Mouse (Mus musculus): ENCODE measurements around the gene Slc25a39. TPM values are rescaled to one million over a fixed set of nuclear protein-coding genes. Genes with fewer than 3 reads are reported as not detected.

The Slc25a39 gene
- polyA plus RNA-seq, 1 experiment, result 290 TPM

DNA sequence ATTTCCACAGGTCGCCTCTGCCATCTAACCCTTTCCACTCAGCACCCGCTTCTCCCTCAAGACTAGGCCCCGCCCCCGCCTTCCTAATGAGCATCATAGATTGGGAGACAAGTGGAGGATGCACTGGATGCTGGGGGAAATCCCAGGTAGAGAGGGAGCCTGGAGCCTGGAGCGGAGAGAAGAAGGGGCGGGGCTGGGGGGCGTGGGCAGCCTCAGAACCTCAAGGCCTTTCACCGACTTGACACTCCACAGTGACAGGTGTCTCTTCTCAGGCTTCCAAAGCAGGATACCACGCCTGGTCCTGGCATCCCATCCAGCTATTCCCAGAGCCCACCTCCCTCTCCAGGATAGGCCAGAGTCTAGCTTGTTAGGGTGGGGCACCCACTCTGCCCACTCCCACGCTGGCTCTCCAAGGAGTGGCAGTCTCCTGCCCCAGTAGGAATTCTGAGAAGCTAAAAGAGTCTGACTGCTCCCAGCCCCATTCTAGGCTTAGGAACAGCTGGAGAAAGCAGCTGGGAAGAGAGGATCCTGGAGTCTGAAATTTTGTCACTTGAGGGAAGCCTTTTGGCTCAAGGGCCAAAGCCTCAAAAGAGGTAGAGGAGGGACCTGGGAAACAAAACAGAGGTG, 37.6 kb upstream of the Slc25a39 start:
- Histone ChIP-seq H3K4me3 (replicated peaks; ENCODE audit: extremely low read depth, low read depth, low read length) (no peak overlapping the region), H3K4me1 (ENCODE audit: control insufficient read depth, insufficient read depth, low read length) (peaks cover 11% of the 10 kb centered on the region)
- DNase-seq, result no peak
- TF ChIP-seq CTCF (IDR thresholded peaks at IDR 0.05; ENCODE audit: insufficient read depth, low read length), result no peak
- TF ChIP-seq POLR2A (IDR thresholded peaks at IDR 0.05; ENCODE audit: borderline replicate concordance, extremely low read depth, low read depth, low read length), result no peak
- 34% methylated on average over 10 of the region's 10 CpGs for WGBS

DNA sequence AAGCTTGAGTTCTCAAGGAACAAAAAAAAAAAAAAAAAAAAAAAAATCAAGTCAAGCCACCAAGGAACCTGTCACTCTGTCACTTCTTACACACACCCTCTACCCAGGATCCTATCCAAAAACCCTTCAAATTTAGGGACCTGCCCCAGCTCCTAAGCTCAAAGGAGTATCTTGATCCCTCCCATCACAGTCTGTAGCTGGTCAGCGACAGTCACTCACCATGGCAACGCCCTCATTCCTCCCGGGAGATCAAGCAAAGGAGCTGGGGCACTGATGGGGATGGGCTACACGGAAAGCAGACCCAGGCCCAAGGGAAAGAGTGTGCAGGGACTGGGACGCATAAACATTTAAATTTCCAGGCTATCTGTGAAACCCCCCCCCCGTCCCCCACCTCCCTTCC, 37.0 kb upstream of the Slc25a39 start:
- no peak for DNase-seq
- Histone ChIP-seq H3K4me1 (ENCODE audit: control insufficient read depth, insufficient read depth, low read length) (peaks cover 11% of the 10 kb centered on the region), H3K4me3 (replicated peaks; ENCODE audit: extremely low read depth, low read depth, low read length) (no peak overlapping the region)
- WGBS, result 45% methylated on average over 6 of the region's 6 CpGs
- TF ChIP-seq POLR2A (IDR thresholded peaks at IDR 0.05; ENCODE audit: borderline replicate concordance, extremely low read depth, low read depth, low read length), result no peak
- no peak for TF ChIP-seq CTCF (IDR thresholded peaks at IDR 0.05; ENCODE audit: insufficient read depth, low read length)

DNA sequence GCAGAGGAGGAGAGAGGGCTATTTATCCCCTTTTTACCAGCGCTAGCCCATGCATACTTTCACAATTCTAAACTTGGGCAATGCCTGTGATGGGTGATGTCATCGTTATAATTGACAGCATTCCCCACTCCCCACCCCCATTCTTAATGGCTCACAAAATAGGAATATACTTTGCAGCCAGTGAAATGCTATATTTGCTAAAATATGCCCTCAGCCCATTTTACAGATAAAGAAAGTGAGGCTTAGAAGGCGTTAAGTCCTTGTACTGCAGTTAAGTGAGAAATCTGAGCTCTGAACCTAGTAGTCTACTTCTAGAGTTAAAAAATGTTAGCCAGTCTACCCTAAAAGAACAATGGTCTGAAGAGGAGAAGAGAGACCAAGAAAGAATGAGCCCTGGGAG, 36.6 kb upstream of the Slc25a39 start:
- Histone ChIP-seq H3K4me1 (ENCODE audit: control insufficient read depth, insufficient read depth, low read length) (peaks cover 11% of the 10 kb centered on the region), H3K4me3 (replicated peaks; ENCODE audit: extremely low read depth, low read depth, low read length) (no peak overlapping the region)
- 63% methylated on average over 3 of the region's 3 CpGs for WGBS
- no peak for DNase-seq
- TF ChIP-seq CTCF (IDR thresholded peaks at IDR 0.05; ENCODE audit: insufficient read depth, low read length), result no peak
- TF ChIP-seq POLR2A (IDR thresholded peaks at IDR 0.05; ENCODE audit: borderline replicate concordance, extremely low read depth, low read depth, low read length), result no peak

DNA sequence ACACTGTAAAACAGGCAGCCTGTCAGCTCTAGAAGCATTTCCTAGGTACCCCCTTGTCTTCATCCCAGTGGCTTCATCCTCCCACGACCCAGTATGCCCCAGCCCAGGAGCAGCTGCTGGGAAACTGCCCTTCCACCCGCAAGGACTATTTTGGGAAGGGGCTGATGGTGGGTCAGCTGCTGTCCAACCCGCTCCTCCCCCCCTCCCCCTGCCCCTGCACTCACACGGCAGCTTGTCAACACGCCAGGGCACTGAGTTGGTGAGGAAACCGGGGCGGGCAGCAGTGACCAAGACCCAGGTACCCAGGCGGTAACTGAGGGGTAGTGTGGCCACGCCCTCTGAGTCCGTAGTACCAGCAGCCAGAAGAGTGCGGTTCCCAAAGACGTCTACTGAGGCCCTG, 36.0 kb upstream of the Slc25a39 start:
- TF ChIP-seq CTCF (IDR thresholded peaks at IDR 0.05; ENCODE audit: insufficient read depth, low read length) (no peak), POLR2A (IDR thresholded peaks at IDR 0.05; ENCODE audit: borderline replicate concordance, extremely low read depth, low read depth, low read length) (no peak)
- Histone ChIP-seq H3K4me1 (ENCODE audit: control insufficient read depth, insufficient read depth, low read length) (peaks cover 11% of the 10 kb centered on the region), H3K4me3 (replicated peaks; ENCODE audit: extremely low read depth, low read depth, low read length) (no peak overlapping the region)
- 65% methylated on average over 12 of the region's 12 CpGs for WGBS
- DNase-seq, result no peak

DNA sequence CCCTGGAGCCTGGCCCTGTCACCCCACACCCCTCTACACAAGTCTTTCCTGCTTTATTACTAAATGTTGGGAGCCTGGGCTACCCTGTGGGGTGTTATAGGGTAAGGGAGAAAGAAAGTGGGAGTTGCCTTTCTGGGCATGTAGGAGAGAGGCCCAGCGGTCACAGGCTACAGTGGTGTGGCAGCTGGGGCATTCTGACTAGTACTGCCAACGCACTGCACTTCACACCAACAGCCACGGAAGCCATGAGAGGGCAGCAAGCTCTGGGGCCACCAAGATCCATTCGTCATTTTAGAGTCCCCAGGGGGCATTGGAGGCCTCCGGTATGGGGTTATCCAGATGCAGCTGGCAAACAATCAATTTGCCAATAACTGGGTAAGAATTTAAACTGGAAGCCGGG, 34.3 kb upstream of the Slc25a39 start:
- Histone ChIP-seq H3K4me3 (replicated peaks; ENCODE audit: extremely low read depth, low read depth, low read length) (no peak overlapping the region), H3K4me1 (ENCODE audit: control insufficient read depth, insufficient read depth, low read length) (peaks cover 11% of the 10 kb centered on the region)
- no peak for TF ChIP-seq POLR2A (IDR thresholded peaks at IDR 0.05; ENCODE audit: borderline replicate concordance, extremely low read depth, low read depth, low read length)
- 88% methylated on average over 6 of the region's 6 CpGs for WGBS
- DNase-seq, result no peak

DNA sequence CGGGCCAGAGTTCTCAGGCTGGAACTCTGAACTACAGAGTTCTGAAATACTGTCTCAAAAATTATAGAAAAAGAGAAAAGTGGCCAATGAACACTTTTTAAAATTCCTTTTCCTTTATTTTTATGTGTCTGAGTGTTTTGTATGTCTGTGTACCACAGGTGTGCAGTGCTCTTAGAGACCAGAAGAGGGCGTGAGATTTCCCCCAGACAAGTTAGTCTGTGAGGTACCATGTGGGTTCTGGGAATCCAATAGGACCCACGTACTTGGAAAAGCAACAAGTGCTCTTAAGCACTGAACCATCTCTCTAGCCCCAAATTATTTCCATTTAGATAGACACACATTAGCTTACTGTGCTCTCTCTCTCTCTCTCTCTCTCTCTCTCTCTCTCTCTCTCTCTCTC, 33.7 kb upstream of the Slc25a39 start:
- DNase-seq, result no peak
- no peak overlapping the region for H3K4me3 ChIP-seq (replicated peaks; ENCODE audit: extremely low read depth, low read depth, low read length)
- WGBS, result 76% methylated on average over 3 of the region's 3 CpGs
- TF ChIP-seq CTCF (IDR thresholded peaks at IDR 0.05; ENCODE audit: insufficient read depth, low read length), result no peak
- TF ChIP-seq POLR2A (IDR thresholded peaks at IDR 0.05; ENCODE audit: borderline replicate concordance, extremely low read depth, low read depth, low read length), result no peak
- H3K4me1 ChIP-seq (ENCODE audit: control insufficient read depth, insufficient read depth, low read length), result peaks cover 11% of the 10 kb centered on the region

DNA sequence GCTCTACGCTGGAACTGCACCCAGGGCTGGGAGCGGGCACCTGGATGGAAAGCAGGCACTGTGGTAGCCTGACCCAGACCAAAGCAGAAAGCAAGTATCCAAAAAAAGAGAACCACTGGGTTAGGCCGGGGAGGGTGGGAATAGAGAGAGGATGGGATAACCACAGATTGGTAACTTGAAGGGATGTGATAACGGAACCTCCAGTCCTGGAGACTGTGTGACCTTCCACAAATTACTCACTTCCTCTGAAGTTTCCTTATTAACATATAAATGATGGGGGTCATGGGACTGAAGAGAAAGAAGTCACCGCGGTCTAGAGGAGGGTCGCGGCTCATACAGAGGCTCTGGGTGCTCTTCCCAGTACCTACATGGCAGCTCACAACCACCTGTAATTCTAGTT, 32.5 kb upstream of the Slc25a39 start:
- Histone ChIP-seq H3K4me1 (ENCODE audit: control insufficient read depth, insufficient read depth, low read length) (no peaks in the 10 kb centered on the region), H3K4me3 (replicated peaks; ENCODE audit: extremely low read depth, low read depth, low read length) (no peak overlapping the region)
- TF ChIP-seq POLR2A (IDR thresholded peaks at IDR 0.05; ENCODE audit: borderline replicate concordance, extremely low read depth, low read depth, low read length), result no peak
- no peak for TF ChIP-seq CTCF (IDR thresholded peaks at IDR 0.05; ENCODE audit: insufficient read depth, low read length)
- WGBS, result 80% methylated on average over 8 of the region's 8 CpGs
- no peak for DNase-seq

DNA sequence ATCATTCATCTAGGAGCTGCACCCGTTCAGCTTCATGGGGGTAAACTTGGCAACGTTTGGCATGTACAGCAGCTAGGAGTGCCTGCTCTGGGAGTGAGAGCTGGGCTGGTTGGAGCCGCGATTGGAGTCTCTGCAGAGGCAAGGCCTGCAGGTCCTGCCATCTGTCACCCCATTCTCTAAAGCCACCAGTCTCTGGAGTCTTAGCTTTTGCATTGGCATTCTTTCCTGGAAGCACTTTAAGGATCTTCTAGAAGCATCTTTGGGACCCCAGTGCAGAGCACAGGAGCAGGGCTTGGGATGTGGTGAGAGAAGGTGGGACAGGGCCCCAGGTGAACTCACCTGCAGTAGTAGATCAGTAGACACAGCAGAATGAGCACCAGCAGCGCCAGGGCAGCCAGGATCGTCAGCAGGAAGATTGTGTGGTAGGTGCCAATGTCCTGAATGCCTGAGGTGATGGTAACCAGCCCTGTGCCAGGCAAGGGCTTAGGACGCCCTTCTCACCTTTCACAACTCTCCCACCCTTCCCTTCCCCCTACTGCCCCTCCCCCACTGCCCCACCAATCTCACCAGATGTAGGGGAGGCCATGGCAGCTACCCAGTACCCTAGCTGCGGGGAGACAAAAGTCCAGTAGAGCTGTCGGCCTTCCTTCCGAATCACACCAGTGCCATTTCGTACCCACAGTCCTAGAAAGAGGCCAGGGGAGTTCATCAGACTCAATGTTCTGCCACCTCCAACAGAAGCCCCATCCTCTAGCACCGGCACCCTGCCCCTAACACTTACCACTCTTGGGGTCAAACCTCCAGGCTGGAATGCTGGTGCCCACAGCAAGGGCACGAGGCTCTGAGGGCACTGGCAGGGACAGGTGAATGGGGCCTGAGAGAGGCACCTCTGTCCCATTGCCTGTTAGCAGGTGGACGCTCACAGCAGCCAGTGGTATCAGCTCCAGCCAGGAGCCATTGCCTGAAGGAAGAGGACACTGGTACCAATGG, 31.6 kb upstream of the Slc25a39 start:
- DNase-seq, result no peak
- Histone ChIP-seq H3K4me1 (ENCODE audit: control insufficient read depth, insufficient read depth, low read length) (no peaks in the 10 kb centered on the region), H3K4me3 (replicated peaks; ENCODE audit: extremely low read depth, low read depth, low read length) (no peak overlapping the region)
- TF ChIP-seq POLR2A (IDR thresholded peaks at IDR 0.05; ENCODE audit: borderline replicate concordance, extremely low read depth, low read depth, low read length), result no peak
- TF ChIP-seq CTCF (IDR thresholded peaks at IDR 0.05; ENCODE audit: insufficient read depth, low read length), result no peak
- WGBS, result 88% methylated on average over 14 of the region's 14 CpGs

DNA sequence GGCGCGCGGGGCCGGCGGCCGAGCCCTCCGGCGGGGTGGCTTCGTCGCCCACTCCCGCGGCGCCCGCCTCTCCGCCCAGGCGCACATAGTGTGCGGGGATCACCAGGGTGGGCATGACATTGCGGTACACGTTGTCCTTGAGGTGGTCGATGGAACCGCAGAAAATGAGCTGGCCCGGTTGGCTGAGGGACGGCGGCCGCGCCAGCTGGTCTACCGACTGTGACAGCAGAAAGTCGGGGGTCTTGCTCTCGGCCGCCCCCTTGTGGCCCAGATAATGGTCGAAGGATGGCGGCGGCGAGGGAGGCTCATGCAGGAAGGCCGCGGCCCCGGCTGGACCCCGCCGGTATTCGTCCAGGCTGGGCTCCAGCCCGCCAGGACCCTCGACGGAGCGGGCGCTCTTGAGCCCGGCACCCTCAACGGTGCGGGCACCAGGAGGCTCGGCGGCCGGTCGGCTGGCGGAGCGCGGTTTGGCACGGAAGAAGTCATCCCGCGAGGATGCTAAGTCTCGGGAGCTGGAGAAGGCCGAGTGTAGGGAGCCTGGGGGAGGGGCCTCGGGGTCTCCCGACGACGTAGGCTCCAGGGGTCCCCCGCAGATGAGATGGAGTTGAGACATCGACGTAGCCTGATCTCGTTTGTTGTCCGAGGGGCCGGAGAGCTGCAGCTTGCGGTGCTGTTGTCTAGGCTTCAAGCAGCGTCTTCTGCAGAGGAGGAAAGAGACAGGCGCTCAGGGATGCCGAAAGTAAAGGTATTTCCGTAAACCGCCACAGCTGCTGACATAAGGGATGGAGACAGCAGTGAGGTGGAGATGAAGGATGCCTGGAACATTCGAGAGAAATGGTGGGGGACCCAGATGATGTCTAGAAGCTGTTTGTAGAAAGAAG, 30.7 kb upstream of the Slc25a39 start:
- 33% methylated on average over 77 of the region's 77 CpGs for WGBS
- peak; percentile 18; the same call in 1 of the 2 replicates for TF ChIP-seq CTCF (IDR thresholded peaks at IDR 0.05; ENCODE audit: insufficient read depth, low read length)
- TF ChIP-seq POLR2A (IDR thresholded peaks at IDR 0.05; ENCODE audit: borderline replicate concordance, extremely low read depth, low read depth, low read length), result no peak
- peak; percentile 79 for DNase-seq

More for the DNA sequence above, 30.7 kb upstream of the Slc25a39 start:
- Histone ChIP-seq H3K4me1 (ENCODE audit: control insufficient read depth, insufficient read depth, low read length) (no peaks in the 10 kb centered on the region), H3K4me3 (replicated peaks; ENCODE audit: extremely low read depth, low read depth, low read length) (peak overlapping the region; percentile 58)
